Mouse (Mus musculus) left cerebral cortex, postnatal 36 days (tissue): ENCODE results near the gene Ankrd12. TPM values are rescaled to one million over a fixed set of nuclear protein-coding genes. Genes with fewer than 3 reads are reported as not detected.

Experiments
- DNase-seq, 2 experiments: peaks; one replicate each; pipeline ENCODE4 v3.0.0; 2021 to 2022; ENCODE audit warnings: low spot score in 2 of 2, mixed read lengths in 1 of 2
- intact Hi-C: fragments of 180-260 bp; cut with DNase I; formaldehyde crosslinking; loops from one replicate; pipeline ENCODE4 v1.15.1; 2025
- total RNA-seq, 2 experiments: library from RNA; stranded (reverse); gene quantifications; 2 replicates each; pipeline ENCODE4 v1.2.3; 2021

Gene Ankrd12
- total RNA-seq, 2 experiments from 2014 or later: 217 to 219 TPM

DNA sequence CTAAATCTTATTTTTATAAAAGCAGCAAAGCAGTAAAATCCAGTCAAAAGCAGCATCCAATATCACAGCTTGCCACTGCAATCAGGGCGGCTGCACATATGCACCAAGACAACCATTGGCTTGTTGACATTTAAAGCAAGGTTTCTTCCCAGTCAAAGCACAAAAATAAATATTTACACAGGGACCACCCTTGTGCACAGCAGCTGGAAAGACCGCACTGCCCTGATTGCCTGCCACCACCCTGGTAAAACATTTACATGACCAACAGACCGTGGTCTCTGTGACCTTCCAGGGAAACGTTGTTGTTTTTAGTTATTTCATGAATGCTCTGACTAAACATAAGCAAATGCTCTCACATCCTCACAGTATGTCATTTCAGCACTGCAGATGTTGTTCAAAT lies 134.5 kb downstream of the Ankrd12 start:
- intact Hi-C loops: no loop called here
- DNase-seq: no peak

DNA sequence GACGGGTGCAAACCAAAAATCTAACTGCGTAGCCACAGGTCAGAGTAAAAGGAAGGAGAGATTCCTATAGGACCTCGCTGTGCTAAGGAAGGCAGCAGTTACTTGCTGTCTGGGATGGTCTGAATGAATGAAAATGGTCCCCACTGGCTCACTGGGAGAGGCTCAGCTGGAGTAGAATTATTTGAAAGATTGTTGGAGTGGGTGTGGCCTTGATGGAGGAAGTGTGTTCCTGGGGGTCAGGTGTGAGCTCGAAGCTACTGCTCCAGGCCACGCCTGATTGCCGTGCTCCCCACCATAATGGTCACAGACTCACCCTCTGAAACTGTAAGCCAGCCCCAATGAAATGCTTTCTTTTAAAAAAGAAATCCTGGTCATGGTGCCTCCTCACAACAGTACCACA lies 135.6 kb downstream of the Ankrd12 start:
- DNase-seq: no peak
- intact Hi-C loops: no loop called here

DNA sequence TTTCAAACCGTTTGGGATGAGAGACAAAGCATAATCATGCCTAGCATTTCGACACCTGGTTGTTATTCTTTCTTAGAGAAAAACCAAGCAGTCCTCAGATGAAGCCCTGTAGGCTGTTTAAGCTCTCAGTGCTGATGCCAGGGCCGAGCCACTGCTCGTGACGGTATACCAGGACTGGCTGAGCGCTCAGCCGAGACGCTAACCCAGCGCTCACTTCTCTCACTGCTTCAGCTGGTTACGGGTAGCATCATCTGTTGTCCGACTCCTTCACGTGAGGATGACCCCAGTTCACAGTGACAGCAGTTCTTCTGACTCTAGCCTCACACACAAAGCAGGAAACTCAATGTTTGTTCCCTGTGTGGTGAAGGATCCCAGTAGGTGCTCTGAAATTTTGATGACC lies 136.7 kb downstream of the Ankrd12 start:
- intact Hi-C loops: no loop called here
- no peak for DNase-seq

DNA sequence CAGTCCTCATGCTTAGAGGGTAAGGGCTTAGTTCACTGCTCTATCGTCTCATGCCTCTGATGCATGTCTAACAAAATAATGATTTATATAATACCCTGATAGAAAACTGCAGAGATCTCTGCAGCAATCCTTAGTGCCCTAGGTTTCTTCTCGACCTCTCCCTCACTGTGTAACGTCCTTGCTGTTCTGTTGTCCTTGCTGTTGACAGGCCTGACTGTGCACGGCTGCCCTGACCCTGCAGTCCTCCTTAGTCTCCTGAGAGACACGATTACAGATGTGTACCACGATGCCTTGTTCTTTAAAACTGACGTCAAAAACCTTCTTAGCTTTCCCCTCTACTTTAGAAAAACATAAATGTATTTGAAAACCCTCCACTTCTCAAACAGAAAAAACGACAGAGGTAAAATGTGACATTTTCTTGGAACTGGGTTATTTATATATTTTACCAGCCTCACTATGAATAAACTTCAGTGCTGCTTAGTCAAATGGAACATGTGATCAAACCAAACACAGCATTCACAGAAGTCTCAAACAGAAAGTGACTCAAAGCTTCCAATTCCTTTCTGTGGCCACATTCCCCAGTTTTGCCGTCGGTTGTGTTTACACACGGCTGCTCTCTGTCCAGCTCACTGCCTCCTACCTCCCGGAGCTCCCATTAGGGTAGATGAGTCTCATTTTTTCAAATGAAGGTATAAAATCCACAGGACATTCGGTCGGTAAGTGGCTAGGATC lies 137.3 kb downstream of the Ankrd12 start:
- DNase-seq: no peak
- intact Hi-C loops: no loop called here

DNA sequence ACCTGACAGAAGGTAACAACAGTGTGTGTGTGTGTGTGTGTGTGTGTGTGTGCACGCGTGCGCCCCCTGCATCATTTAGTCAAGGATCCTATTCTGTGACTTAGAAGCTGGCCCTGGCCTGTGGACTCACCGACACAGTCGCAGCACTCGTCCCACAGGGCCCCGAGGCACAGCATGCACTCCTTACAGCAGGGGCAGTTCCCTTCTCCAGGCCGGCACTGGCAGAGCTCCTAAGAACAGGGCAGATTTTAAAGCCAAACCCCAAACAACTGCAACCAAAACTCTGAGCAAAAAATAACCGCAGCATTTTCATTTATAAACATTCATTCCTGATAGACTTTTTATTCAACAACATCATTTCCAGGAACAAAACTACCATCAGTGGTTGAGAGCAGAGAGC lies 139.2 kb downstream of the Ankrd12 start:
- intact Hi-C loops: no loop called here
- DNase-seq: no peak

DNA sequence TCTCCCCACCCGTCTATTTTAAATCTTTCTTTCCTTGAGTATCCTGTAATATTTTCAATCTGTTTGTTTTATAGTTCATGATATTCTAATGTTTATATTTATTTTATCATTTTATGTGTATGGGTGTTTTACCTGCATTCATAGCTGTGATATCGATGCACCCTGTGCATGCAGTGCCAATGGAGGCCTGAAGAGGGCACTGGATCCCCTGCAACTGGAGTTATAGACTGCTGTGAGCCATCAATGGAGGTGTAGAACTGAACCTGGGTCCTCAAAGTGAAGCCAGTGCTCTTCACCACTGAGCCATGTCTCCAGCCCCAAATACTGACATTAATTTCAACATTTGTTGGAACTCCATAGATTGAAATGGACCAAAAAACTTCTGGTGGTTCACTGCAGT lies 143.1 kb downstream of the Ankrd12 start:
- intact Hi-C loops: no loop called here
- no peak for DNase-seq

DNA sequence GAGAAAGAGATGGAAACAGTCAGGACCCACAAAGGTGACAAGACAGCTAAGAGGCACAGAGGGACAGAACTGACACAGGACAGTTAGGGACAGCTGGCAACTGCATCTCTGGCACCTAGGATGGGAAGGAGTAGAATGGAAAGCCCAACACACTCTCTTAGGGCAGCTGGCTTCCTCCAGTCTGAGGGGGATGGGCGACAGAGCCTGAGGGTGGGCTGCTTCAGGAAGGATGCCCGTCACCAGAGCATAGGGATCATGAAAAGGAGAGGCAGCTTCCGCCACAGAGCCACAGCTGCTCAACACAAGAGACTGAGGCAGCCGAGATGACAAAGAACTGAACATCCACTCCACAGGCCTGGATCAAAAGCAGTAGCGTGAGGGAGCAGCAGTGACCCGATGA lies 145.4 kb downstream of the Ankrd12 start:
- no peak for DNase-seq

DNA sequence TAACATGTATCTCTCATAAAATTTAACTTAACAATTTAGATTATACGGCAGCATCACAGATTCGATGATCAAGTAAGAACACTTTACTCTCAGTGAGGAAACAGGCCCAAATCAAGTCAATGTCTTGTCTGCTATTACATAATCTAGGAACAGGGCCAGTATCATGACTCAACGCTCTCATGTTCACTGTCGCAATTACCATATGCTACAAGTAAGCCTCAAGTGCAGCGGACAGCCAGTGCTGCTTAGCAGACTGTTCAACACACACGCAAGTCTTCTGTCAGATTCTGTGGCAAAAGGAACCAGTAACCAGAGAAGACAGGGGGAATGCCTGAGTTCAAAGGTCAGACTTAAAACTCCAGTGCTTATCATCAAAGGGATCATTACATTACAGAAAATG lies 145.9 kb downstream of the Ankrd12 start:
- peak; percentile 38 to 57 for DNase-seq

More for the DNA sequence above, 145.4 kb downstream of the Ankrd12 start:
- intact Hi-C loops: no loop called here

DNA sequence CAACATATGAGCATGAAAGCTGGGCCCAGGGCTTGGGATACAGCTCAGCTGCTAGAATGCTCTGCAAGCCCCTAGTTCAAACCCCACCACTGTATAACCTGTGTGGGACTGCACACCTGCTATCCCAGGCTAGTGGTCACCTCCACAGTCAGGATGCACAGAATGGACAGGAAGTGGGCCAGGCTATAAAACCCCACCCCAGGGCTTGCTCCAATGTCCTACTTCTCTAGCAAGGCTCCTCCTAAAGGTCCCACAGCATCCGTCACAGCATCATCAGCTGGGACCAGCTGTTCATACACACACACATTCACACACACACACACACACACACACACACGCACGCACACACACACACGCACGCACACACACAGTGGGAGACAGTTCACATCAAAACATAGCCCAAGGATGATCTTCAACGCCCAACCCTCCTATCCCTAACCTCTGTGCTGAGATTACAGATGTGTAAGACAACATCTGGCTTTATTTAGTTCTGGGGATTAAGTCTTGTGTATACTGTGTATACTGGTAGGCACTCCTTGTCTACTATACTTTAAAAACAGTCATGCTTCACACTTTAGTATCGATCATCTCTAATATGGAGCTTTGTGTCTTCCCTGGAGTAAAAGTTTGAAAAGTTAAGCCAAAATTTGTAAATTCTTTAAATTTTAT lies 146.6 kb downstream of the Ankrd12 start:
- intact Hi-C loops: no loop called here
- no peak for DNase-seq

More for the DNA sequence above, 145.9 kb downstream of the Ankrd12 start:
- intact Hi-C loops: no loop called here

DNA sequence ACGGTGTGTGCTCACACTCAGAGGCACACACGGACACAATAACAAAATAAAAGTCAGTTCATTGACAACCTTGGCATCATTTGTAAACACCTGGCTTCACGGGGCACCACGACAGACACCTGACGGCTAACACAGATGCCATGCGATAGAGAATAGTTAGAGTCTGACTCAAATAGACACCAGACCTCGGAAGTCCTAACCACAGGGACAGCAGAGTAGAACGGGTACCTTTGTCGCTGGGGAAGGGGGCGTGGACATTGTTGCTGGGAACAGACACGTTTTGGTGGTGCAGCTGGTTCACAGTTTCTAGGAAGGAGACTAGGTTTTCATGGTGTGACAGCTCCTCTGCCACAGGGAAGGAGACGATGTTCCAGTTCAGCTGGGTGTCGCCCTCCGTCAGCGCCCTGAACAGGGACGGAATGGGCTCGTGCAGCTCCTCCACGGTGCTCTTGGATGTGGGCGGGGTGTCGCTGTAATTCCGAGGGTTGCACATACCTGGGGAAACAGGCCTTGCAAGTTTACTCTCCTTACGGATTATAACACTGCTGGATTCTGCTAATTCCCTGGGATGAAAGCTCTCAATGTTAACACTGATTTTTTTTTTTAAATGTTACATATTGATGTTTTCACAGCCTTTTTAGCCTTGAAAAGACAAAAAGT lies 147.4 kb downstream of the Ankrd12 start:
- no peak for DNase-seq
- intact Hi-C loops: no loop called here

DNA sequence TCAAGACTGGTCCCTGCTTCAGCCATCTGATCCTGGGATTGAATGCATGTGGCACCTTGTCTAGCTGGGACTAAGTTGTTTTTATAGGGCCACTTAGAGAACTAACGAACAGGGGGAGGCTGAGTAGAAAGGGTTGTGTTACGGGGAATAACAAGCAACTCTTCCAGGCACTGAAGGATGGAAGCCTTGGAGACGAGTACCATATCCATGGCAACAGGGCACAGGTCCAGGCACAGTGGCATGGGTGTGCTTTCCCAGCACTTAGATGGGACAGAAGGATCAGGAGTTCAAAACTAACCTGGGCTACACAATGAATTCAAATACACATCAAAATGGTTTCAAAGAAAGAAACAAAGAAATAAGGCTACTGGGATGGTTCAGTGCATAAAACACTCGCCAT lies 149.8 kb downstream of the Ankrd12 start:
- peak in 1 of 2 experiments; percentile 31 for DNase-seq
- intact Hi-C loops: no loop called here

DNA sequence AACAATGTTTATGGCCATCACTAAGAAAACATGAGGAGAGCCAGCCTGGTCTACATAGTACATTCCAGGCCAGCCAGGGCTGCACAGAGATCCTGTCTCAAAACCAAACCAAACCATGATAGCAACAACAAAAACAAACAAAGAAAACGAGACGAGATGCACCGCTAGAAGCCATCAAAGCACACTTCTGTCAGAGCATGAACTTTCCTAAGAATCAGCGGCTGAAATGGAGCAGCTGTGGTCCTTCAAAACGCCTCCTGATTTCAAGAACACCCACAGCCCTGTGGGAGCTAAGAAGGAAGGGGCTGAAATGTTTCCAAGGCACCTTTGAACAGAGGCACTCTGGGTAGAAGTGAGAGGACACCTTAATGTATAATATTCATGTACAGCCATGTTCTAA lies 152.7 kb downstream of the Ankrd12 start:
- intact Hi-C loops: no loop called here
- no peak for DNase-seq

DNA sequence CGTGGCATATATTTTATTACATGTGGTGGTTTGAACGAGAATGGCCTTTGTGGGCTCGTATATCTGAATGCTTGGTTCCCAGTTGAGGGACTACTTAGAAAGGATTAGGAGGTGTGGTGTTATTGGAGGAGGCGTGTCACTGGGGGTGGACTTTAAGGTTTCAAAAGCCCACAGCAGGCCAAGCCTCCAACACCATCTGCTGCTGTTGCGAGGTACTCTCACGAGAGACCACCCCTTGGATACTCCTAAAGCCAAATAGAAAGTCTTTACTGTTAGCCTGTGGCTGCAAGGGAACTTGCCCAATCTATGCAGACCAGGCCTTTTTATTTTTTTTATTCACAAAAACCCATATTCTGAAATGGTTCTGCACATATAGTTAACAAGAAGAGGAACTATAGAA lies 154.9 kb downstream of the Ankrd12 start:
- intact Hi-C loops: no loop called here

DNA sequence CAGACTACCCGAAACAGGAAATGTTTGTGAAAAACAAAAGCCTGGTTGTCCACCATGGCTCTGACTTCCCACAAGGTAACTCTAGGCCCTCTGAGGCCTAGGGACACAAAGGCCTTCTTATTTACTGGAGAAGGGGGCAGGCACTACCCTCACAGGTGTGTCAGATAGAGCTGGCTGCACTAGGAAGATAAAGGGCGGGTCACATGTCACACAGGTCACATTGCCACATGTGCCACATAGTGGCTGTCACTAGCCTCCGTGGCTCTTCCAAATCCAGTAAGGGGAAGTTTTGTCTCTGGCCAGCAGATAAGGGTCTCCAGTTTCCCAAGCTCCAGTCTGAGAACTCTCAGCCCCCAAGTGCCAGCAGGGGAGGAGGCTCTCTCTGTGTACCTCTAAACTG lies 157.7 kb downstream of the Ankrd12 start:
- no peak for DNase-seq
- intact Hi-C loops: no loop called here

More for the DNA sequence above, 154.9 kb downstream of the Ankrd12 start:
- DNase-seq: no peak

DNA sequence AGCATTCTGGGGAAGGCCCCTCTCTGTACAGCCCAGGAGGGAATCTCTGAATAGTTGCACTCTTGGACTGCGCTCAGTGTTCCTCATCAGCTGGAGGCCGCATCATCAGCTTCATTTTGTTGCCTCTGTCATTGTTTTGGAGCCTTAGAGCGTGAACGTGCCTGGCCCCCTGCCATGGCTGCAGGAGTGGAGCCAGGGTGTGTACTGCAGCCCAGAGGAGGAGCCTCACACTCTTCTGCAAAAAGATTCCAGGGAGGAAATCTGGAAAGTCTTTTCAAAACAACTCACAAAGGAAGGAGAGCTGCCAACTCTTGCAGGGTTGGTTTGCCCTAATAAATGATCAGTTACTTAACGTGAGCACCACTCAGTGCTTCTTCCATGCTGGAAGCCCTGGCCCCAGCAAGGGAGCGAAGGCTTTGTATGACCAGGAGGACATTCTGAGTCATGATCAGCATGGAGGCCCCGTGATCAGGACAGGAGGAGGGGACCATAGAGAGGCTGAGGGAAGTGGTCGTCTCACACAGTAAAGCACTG lies 160.7 kb downstream of the Ankrd12 start:
- intact Hi-C loops: no loop called here
- peak; percentile 71 to 75 for DNase-seq

Other genes with a start within 250 kb of the Ankrd12 start
- gene Ralbp1, start 191.3 kb downstream of the Ankrd12 start, total RNA-seq: 10 to 100 TPM; 62.1 to 64.0 TPM
- gene Twsg1, start 125.9 kb downstream of the Ankrd12 start, total RNA-seq: 10 to 100 TPM; 23.4 to 24.5 TPM
- 100 to 1,000 TPM; 224 to 227 TPM for gene Ndufv2, start 24.5 kb upstream of the Ankrd12 start, total RNA-seq
- gene Washc1, start 34.5 kb upstream of the Ankrd12 start, total RNA-seq: 10 to 100 TPM; 43.3 to 44.5 TPM
- gene Ddx11, start 46.4 kb upstream of the Ankrd12 start, total RNA-seq: 1 to 10 TPM; 1.2 to 1.9 TPM